Mouse (Mus musculus) lung, embryonic 14.5 days (tissue): ENCODE data around the gene Cdip1. TPM values are rescaled to one million over a fixed set of nuclear protein-coding genes. Genes with fewer than 3 reads are reported as not detected.
"Not testable (repeated sequence)": the region's sequence is repeated elsewhere in the genome, so short reads cannot be mapped to it uniquely, and the experiment has no call there.

Experiments used
- ATAC-seq: fragments of 200-750 bp; cut with Nextera tagmentation; 2 replicates; pipeline ENCODE4 v1.8.0; 2017; ENCODE audit warnings: mild to moderate bottlenecking, moderate TSS enrichment, moderate library complexity; ENCODE audit not compliant: insufficient read depth
- DNase-seq: peaks from one replicate; pipeline ENCODE4 v3.0.0-alpha.2; 2015
- H3K27ac ChIP-seq: fragments of 300-500 bp; sonication (generic); 2 replicates; pipeline ENCODE4 v1.5.1; 2014; ENCODE audit warnings: low read depth, mild to moderate bottlenecking, moderate library complexity
- H3K27me3 ChIP-seq: fragments of 300-500 bp; sonication (generic); 2 replicates; pipeline ENCODE4 v1.6.1; 2014; ENCODE audit warnings: low read length, control low read depth; ENCODE audit not compliant: insufficient read depth
- H3K36me3 ChIP-seq: fragments of 300-500 bp; sonication (generic); 2 replicates; pipeline ENCODE4 v1.6.1; 2014; ENCODE audit warnings: control low read depth; ENCODE audit not compliant: insufficient read depth
- H3K4me1 ChIP-seq: fragments of 300-500 bp; sonication (generic); 2 replicates; pipeline ENCODE4 v1.6.1; 2014; ENCODE audit warnings: antibody characterized with exemption, control low read depth; ENCODE audit not compliant: insufficient read depth
- H3K4me2 ChIP-seq: fragments of 300-500 bp; sonication (generic); 2 replicates; pipeline ENCODE4 v1.6.1; 2014; ENCODE audit warnings: mild to moderate bottlenecking
- H3K4me3 ChIP-seq: fragments of 300-500 bp; sonication (generic); 2 replicates; pipeline ENCODE4 v1.5.1; 2014; ENCODE audit warnings: low read depth, low read length
- H3K9ac ChIP-seq: fragments of 300-500 bp; sonication (generic); 2 replicates; pipeline ENCODE4 v1.6.1; 2014
- H3K9me3 ChIP-seq: fragments of 300-500 bp; sonication (generic); 2 replicates; pipeline ENCODE4 v1.6.1; 2016; ENCODE audit warnings: low read depth, low read length, control low read depth
- CTCF ChIP-seq: IDR thresholded peaks from 2 replicates; pipeline ENCODE4 v1.5.1; 2016; ENCODE audit warnings: antibody characterized with exemption, low read depth
- WGBS: fragments of 180-500 bp; shearing (Covaris S2); extraction: QIAGEN DNeasy Blood & Tissue Kit; methylation state at CpG from one replicate; pipeline ENCODE4 v1.1.7; 2014; 5-methylcytosine and 5-hydroxymethylcytosine counted together
- polyA plus RNA-seq: library from polyadenylated mRNA; unstranded; fragments of >200 nt; fragmentation: Nextera tagmentation; extraction: Ambion mirVana; gene quantifications from 2 replicates; pipeline ENCODE4 v1.2.1, GENCODE M21; 2014

The Cdip1 gene
- polyA plus RNA-seq, 1 experiment from 2014 or later: 89.9 TPM

GRCm38 (mm10) chr16:4829271-4829900 is 39.3 kb upstream of the Cdip1 start:
- Histone ChIP-seq H3K27ac (no peak overlapping the region), H3K9ac (no peak overlapping the region), H3K27me3 (no peaks in the 10 kb centered on the region), H3K4me2 (no peak overlapping the region), H3K4me1 (no peaks in the 10 kb centered on the region), H3K9me3 (no peaks in the 10 kb centered on the region), H3K4me3 (no peak overlapping the region), H3K36me3 (no peaks in the 10 kb centered on the region)
- no peak for TF ChIP-seq CTCF
- DNase-seq: peak; percentile 18
- no peak for ATAC-seq
- WGBS: 58% methylated on average over 6 of the region's 6 CpGs

- Histone ChIP-seq H3K27ac (no peak overlapping the region), H3K4me2 (no peak overlapping the region), H3K9me3 (no peaks in the 10 kb centered on the region), H3K27me3 (no peaks in the 10 kb centered on the region), H3K9ac (no peak overlapping the region), H3K4me1 (no peaks in the 10 kb centered on the region), H3K4me3 (no peak overlapping the region), H3K36me3 (no peaks in the 10 kb centered on the region)
- WGBS: 90% methylated on average over 5 of the region's 5 CpGs
- no peak for TF ChIP-seq CTCF
- DNase-seq (no peak), ATAC-seq (no peak)
These were observed 37.5 kb upstream of the Cdip1 start for GRCm38 (mm10) chr16:4827639-4828038.

- not testable (repeated sequence) for H3K9me3 ChIP-seq, H3K27me3 ChIP-seq, H3K27ac ChIP-seq, H3K4me1 ChIP-seq, ATAC-seq, H3K4me2 ChIP-seq, H3K4me3 ChIP-seq, H3K36me3 ChIP-seq, H3K9ac ChIP-seq, DNase-seq
- 76% methylated on average over 5 of the region's 5 CpGs for WGBS
These were observed 34.4 kb upstream of the Cdip1 start for GRCm38 (mm10) chr16:4824466-4824865.

GRCm38 (mm10) chr16:4818349-4818748 is 28.3 kb upstream of the Cdip1 start:
- Histone ChIP-seq H3K9ac (no peak overlapping the region), H3K4me1 (no peaks in the 10 kb centered on the region), H3K27me3 (no peaks in the 10 kb centered on the region), H3K36me3 (no peaks in the 10 kb centered on the region), H3K27ac (no peak overlapping the region), H3K9me3 (no peaks in the 10 kb centered on the region), H3K4me3 (no peak overlapping the region), H3K4me2 (no peak overlapping the region)
- ATAC-seq (no peak), DNase-seq (no peak)
- no peak for TF ChIP-seq CTCF
- WGBS: 84% methylated on average over 3 of the region's 3 CpGs

DNA sequence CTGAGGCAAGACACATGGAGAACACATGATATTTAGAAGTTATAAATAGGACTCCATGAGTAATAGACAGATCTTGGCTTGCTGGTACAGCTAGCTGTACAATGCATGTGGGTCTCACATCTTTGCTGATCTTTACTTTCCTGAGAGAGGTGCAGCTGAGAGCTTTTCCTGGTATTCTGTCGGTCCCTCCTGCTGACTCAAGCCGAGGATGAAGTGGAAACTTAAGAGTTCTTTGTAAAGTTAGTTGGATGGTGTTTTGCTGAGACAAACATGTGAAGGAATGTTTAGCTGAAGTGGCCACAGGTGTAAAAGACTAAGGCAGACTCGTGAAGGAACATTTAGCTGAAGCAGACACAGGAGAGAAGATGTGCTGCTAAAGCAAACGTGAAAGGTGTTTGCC is 6.5 kb upstream of the Cdip1 start:
- no peak overlapping the region for H3K27ac ChIP-seq
- no peaks in the 10 kb centered on the region for H3K4me1 ChIP-seq
- DNase-seq: no peak
- TF ChIP-seq CTCF: no peak
- H3K4me3 ChIP-seq: no peak overlapping the region
- no peaks in the 10 kb centered on the region for H3K36me3 ChIP-seq
- no peak overlapping the region for H3K9ac ChIP-seq
- no peak overlapping the region for H3K4me2 ChIP-seq
- H3K27me3 ChIP-seq: no peaks in the 10 kb centered on the region
- no peak for ATAC-seq
- WGBS: 64% methylated on average over 4 of the region's 4 CpGs
- H3K9me3 ChIP-seq: no peaks in the 10 kb centered on the region

DNA sequence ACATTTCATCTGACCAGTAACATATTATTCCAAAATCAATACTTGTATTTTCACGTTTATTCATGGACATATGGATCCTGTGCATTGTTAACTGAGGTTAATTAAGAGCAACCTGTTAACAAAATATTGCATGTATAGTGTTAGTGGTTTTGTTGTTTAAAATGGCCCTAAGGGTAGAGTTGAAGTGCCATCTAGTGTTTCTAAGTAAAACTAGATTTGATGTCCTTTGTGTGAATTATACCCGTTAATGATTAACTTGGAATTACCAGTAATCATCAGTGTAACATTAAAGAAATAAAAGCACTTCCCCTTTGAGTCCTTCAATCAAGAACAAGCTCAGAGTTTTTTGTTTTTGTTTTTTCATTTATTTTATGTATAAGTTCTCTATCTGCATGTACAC is 1.2 kb upstream of the Cdip1 start:
- TF ChIP-seq CTCF: peak; percentile 36; the same call in 1 of the 2 replicates
- no peak for ATAC-seq
- no peak overlapping the region for H3K4me3 ChIP-seq
- H3K27ac ChIP-seq: no peak overlapping the region
- no peak overlapping the region for H3K9ac ChIP-seq
- peak; percentile 14 for DNase-seq
- H3K27me3 ChIP-seq: no peaks in the 10 kb centered on the region
- peaks cover 7% of the 10 kb centered on the region; the same call in 1 of the 2 replicates for H3K4me1 ChIP-seq
- WGBS: 68% methylated on average over 2 of the region's 2 CpGs
- no peak overlapping the region for H3K4me2 ChIP-seq
- no peaks in the 10 kb centered on the region for H3K36me3 ChIP-seq
- H3K9me3 ChIP-seq: no peaks in the 10 kb centered on the region

DNA sequence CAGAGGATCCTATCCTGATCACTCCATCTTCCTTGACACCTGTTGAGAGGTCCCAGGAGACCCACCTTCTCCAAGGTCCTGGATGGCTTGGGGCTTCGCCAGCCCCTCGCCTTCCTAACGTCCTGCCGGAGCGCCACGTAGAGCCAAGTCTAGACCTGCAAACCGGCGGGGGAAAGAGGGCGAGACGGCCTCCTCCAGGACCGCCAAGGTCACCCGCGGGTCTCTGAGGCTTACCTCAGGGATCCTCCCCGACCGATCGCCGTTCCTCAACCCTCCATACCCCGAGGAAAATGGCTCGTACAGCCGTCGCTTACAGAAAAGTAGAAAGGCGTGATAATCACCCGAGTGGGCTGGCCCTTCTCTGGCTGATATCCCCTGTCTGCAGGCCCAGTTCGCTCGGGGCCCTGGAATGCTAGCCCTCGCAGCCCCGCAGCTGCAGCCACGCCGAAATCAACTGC is 752 bp downstream of the Cdip1 start:
- ATAC-seq (peak; percentile 64), DNase-seq (no peak)
- no peaks in the 10 kb centered on the region for H3K36me3 ChIP-seq
- H3K9me3 ChIP-seq: no peaks in the 10 kb centered on the region
- WGBS: under 1% methylated on average over 29 of the region's 29 CpGs
- peak overlapping the region; percentile 69 for H3K4me2 ChIP-seq
- peaks cover 7% of the 10 kb centered on the region; the same call in 1 of the 2 replicates for H3K4me1 ChIP-seq
- H3K27ac ChIP-seq: peak overlapping the region; percentile 98; the same call in 1 of the 2 replicates
- H3K27me3 ChIP-seq: no peaks in the 10 kb centered on the region
- TF ChIP-seq CTCF: no peak
- H3K9ac ChIP-seq: peak overlapping the region; percentile 79
- peak overlapping the region; percentile 64 for H3K4me3 ChIP-seq

GRCm38 (mm10) chr16:4788176-4788575 is 1.9 kb downstream of the Cdip1 start:
- H3K36me3 ChIP-seq: peaks cover 7% of the 10 kb centered on the region; the same call in 1 of the 2 replicates
- no peaks in the 10 kb centered on the region for H3K27me3 ChIP-seq
- H3K9ac ChIP-seq: 0 out of 2 replicates have a peak overlapping the region, but pooled peaks have one; percentile 31
- peak overlapping the region; percentile 4; the same call in 1 of the 2 replicates for H3K4me3 ChIP-seq
- no peak for TF ChIP-seq CTCF
- H3K4me2 ChIP-seq: peak overlapping the region; percentile 69
- peaks cover 7% of the 10 kb centered on the region; the same call in 1 of the 2 replicates for H3K4me1 ChIP-seq
- no peak for DNase-seq
- no peak for ATAC-seq
- no peak overlapping the region for H3K27ac ChIP-seq
- H3K9me3 ChIP-seq: no peaks in the 10 kb centered on the region
